Mouse (Mus musculus): ENCODE results near the gene 4930469K13Rik. TPM values are rescaled to one million over a fixed set of nuclear protein-coding genes. Genes with fewer than 3 reads are reported as not detected.

Gene 4930469K13Rik
- polyA plus RNA-seq, 1 experiment from 2014 or later = 30.9 TPM

GRCm38 (mm10) chr11:33925778-33926177 is 172.6 kb downstream of the 4930469K13Rik start:
- no peak overlapping the region for H3K4me3 ChIP-seq
- ATAC-seq (ENCODE audit: low read depth) = no peak
- no peak overlapping the region for H3K9ac ChIP-seq
- peaks cover 39% of the 10 kb centered on the region for H3K4me1 ChIP-seq (replicated peaks)
- H3K27ac ChIP-seq (replicated peaks) = 0 out of 2 replicates have a peak overlapping the region, but pooled peaks have one; percentile 14
- H3K36me3 ChIP-seq = no peaks in the 10 kb centered on the region
- H3K9me3 ChIP-seq = no peaks in the 10 kb centered on the region
- no peak overlapping the region for H3K4me2 ChIP-seq
- peaks cover 38% of the 10 kb centered on the region for H3K27me3 ChIP-seq
- 56% methylated on average over 8 of the region's 8 CpGs for WGBS

Other genes starting within 250 kb of the 4930469K13Rik start
- gene Kcnmb1, start 135.5 kb downstream of the 4930469K13Rik start, polyA plus RNA-seq (2015; fragmentation: Nextera tagmentation; extraction: Ambion mirVana) = 0.45 and 0.85 TPM in 2 replicates
- 81.6 and 83.2 TPM in 2 replicates for gene Kcnip1, start 105.4 kb downstream of the 4930469K13Rik start, polyA plus RNA-seq (2015; fragmentation: Nextera tagmentation; extraction: Ambion mirVana)
- 2.4 and 3.0 TPM in 2 replicates for gene Lcp2, start 51.6 kb downstream of the 4930469K13Rik start, polyA plus RNA-seq (2015; fragmentation: Nextera tagmentation; extraction: Ambion mirVana)
- gene Foxi1, start 109.5 kb upstream of the 4930469K13Rik start, polyA plus RNA-seq (2015; fragmentation: Nextera tagmentation; extraction: Ambion mirVana) = not detected in 2 replicates
- gene Fam196b, start 216.3 kb upstream of the 4930469K13Rik start, polyA plus RNA-seq (2015; fragmentation: Nextera tagmentation; extraction: Ambion mirVana) = 3.4 and 3.8 TPM in 2 replicates